Mouse (Mus musculus): ENCODE results near the gene Rbp7. TPM values are rescaled to one million over a fixed set of nuclear protein-coding genes. Genes with fewer than 3 reads are reported as not detected.
"Not testable (repeated sequence)": the region's sequence is repeated elsewhere in the genome, so short reads cannot be mapped to it uniquely, and the experiment has no call there.

Rbp7 gene
- polyA plus RNA-seq, 1 experiment from 2014 or later = not detected

DNA sequence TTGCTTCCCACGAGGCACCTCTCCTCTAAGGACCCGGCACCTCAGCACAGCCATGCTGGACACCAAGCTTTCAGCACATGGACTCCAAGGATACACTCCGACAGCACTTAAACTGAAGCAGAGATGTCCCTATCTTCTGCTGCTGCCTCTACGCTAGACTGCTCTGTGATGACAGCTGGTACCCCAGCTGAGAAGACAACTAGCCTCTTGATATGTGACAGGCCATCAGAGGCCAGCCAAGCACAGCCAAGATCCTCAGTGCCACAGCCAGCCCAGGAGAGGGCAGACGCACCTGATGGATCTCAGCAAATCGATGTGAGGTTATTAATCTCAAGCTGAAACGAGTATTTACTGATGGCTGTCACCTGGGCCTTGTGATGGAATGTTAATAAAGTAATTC lies 20.3 kb upstream of the Rbp7 start:
- ATAC-seq = no peak
- H3K9me3 ChIP-seq (replicated peaks) = no peaks in the 10 kb centered on the region
- 91% methylated on average over 7 of the region's 7 CpGs for WGBS
- H3K27me3 ChIP-seq = no peaks in the 10 kb centered on the region
- H3K9ac ChIP-seq = no peak overlapping the region
- no peak overlapping the region for H3K27ac ChIP-seq
- H3K36me3 ChIP-seq (ENCODE audit: poor library complexity, severe bottlenecking) = peaks cover 38% of the 10 kb centered on the region
- H3K4me3 ChIP-seq = no peak overlapping the region
- H3K4me2 ChIP-seq = no peak overlapping the region
- no peaks in the 10 kb centered on the region for H3K4me1 ChIP-seq

DNA sequence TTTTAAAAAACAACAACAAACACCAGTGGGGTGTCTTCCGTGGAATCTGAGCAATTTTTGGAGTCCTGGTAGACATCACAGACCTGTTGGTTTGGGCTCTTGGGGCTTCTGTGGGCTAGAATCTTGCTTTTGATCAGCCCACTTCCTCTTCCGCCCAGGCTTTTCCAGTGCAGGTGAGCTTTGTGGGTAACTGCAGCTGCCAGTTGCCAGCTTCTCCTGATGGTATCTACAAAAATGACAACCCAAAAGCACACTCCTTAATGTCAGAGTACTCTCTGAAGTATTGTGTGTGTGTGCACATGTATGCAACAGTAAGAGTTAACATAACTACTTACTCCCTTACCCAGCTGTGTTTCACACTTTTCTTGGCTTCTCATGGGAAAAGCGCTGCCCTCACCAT lies 14.8 kb upstream of the Rbp7 start:
- Histone ChIP-seq H3K4me1 (no peaks in the 10 kb centered on the region), H3K27ac (no peak overlapping the region), H3K27me3 (no peaks in the 10 kb centered on the region), H3K36me3 (ENCODE audit: poor library complexity, severe bottlenecking) (peaks cover 47% of the 10 kb centered on the region), H3K9me3 (replicated peaks) (no peaks in the 10 kb centered on the region), H3K4me2 (no peak overlapping the region), H3K4me3 (no peak overlapping the region), H3K9ac (no peak overlapping the region)
- 95% methylated on average over 3 of the region's 3 CpGs for WGBS
- ATAC-seq = no peak

DNA sequence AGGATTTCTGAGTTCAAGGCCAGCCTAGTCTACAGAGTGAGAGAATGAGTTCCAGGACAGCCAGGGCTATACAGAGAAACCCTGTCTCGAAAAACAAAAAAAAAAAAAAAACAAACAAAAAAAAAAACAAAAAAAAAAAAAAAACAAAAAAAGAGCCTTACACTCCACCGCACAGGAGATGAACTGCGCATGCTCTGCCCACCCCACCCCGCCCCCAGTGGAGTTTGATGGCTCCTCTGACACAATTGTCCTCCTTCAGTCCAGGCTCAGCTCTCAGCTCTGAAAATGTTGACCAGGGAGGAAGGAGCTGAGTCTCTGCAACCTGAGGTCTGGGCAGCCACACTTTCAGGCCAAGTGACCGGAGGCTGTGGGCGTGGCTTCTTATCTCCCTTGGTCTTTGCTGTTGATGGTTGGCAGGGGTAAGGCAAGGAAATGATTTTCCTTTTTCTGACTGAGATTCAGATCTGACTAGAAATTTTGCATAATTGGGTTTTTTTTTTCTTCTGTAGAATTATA lies 8.7 kb upstream of the Rbp7 start:
- H3K4me2 ChIP-seq = no peak overlapping the region
- no peak overlapping the region for H3K27ac ChIP-seq
- no peaks in the 10 kb centered on the region for H3K9me3 ChIP-seq (replicated peaks)
- peaks cover 6% of the 10 kb centered on the region for H3K36me3 ChIP-seq (ENCODE audit: poor library complexity, severe bottlenecking)
- 80% methylated on average over 6 of the region's 6 CpGs for WGBS
- no peak overlapping the region for H3K9ac ChIP-seq
- 0 out of 2 replicates have a peak, but pooled peaks cover 3% of the 10 kb centered on the region for H3K4me1 ChIP-seq
- no peaks in the 10 kb centered on the region for H3K27me3 ChIP-seq
- ATAC-seq = no peak
- no peak overlapping the region for H3K4me3 ChIP-seq

DNA sequence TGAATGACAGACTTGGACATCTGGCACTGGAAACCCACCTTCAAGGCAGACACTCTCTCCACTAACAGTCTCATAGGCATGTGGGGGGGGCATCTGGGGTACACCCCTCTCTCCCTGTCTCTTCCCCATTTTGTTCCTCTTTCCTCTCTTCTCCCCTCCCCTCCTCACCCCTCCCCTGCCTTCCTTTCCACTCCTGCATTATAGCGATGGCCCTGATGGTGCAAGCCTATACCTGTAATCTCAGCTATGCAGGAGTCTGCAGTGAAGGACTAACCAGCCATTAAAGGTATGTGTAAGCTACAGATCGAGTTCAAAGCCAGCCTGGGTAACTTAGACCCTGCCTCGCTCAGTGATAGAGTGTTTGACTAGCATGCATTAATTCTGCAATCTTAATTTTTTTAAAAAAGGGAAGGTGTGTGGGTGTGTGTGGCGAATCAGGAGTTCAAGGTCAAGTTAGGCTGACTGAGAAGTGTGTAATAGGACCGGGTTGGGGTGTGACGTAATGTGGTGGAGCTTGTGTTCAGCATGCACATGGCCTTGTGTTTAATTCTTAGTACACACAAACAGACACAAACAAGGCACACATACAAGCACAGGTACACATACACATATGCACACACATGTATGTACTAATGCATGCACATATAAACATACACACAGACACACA lies 7.7 kb upstream of the Rbp7 start:
- Histone ChIP-seq H3K27ac (no peak overlapping the region), H3K4me1 (0 out of 2 replicates have a peak, but pooled peaks cover 3% of the 10 kb centered on the region), H3K36me3 (ENCODE audit: poor library complexity, severe bottlenecking) (no peaks in the 10 kb centered on the region), H3K4me3 (no peak overlapping the region), H3K27me3 (no peaks in the 10 kb centered on the region), H3K9me3 (replicated peaks) (no peaks in the 10 kb centered on the region), H3K4me2 (no peak overlapping the region), H3K9ac (no peak overlapping the region)
- WGBS = 81% methylated on average over 6 of the region's 6 CpGs
- ATAC-seq = no peak

DNA sequence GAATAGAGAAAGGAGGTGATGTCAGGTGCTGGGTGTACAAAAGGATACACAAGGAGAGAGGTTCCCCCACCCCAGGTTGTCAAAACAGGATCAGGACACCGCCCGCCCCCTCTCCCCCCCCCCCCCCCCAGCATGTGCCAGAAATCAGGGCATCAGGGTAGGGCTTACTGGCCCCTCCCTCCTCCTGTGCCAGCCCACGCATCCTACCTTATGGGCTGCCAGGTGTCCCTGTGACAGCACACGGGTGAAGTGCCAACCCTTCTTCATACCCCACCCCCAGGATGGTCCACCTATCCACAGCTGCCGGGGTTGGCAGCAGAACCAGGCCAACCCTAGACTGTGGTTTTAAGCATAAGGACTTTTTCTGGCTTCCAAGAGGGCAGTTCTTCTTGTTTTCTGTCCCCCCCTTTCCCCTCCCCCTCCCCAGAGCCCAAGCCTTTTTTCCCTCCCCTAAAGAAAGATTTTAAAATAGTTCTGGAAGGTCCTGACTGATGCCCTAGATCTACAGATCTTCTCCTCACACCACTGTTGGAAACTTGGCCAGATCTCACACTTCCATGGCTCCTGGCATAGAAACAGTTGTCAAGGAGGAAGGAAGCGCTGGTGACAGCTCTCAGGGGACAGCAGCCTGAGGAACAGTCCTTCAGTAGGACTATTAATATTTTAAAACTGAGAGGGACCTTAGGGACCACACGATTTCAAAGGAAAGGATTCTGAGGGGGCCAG lies 7.0 kb upstream of the Rbp7 start:
- no peak overlapping the region for H3K27ac ChIP-seq
- no peaks in the 10 kb centered on the region for H3K27me3 ChIP-seq
- no peak overlapping the region for H3K4me2 ChIP-seq
- 0 out of 2 replicates have a peak, but pooled peaks cover 3% of the 10 kb centered on the region for H3K4me1 ChIP-seq
- ATAC-seq = no peak
- no peaks in the 10 kb centered on the region for H3K9me3 ChIP-seq (replicated peaks)
- no peaks in the 10 kb centered on the region for H3K36me3 ChIP-seq (ENCODE audit: poor library complexity, severe bottlenecking)
- 77% methylated on average over 7 of the region's 7 CpGs for WGBS
- no peak overlapping the region for H3K9ac ChIP-seq
- no peak overlapping the region for H3K4me3 ChIP-seq

DNA sequence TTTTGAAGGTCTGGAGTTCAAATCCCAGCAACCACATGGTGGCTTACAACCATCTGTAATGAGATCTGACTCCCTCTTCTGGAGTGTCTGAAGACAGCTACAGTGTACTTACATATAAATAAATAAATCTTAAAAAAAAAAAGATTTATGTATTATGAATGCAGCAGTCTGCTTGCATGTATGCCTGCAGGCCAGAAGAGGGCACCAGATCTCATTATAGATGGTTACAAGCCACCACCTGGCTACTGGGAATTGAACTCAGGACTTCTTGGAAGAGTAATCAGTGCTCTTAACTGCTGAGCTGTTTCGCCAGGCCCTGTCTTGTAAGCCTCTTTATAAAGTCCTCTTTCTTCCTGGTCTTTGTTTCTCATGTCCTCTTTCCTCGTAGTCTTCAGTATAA lies 5.7 kb upstream of the Rbp7 start:
- not testable (repeated sequence) for H3K4me2 ChIP-seq; H3K9ac ChIP-seq; H3K4me1 ChIP-seq; H3K4me3 ChIP-seq; H3K9me3 ChIP-seq (replicated peaks); H3K27me3 ChIP-seq; H3K27ac ChIP-seq; ATAC-seq; H3K36me3 ChIP-seq (ENCODE audit: poor library complexity, severe bottlenecking)
- WGBS = 88% methylated on average over 2 of the region's 2 CpGs

DNA sequence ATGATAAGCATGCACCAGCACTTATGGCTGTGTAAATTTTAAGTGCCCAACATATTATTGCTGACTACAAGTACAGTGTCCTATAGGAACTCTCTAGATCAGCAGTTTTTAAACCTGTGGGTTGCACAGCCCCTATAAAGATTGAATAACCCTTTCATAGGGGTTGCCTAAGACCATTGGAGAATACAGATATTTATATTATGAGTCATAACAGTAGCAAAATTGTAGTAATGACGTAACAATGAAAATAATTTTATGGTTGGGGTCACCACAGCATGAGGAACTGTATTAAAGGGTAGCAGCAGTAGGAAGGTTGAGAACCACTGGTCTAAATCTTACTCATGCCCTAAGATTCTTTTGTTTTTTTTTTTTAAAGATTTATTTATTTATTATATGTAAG lies 4.6 kb upstream of the Rbp7 start:
- no peak overlapping the region for H3K4me3 ChIP-seq
- H3K27me3 ChIP-seq = no peaks in the 10 kb centered on the region
- ATAC-seq = no peak
- WGBS = 85% methylated on average over 1 of the region's 1 CpGs
- H3K9ac ChIP-seq = no peak overlapping the region
- H3K27ac ChIP-seq = no peak overlapping the region
- H3K36me3 ChIP-seq (ENCODE audit: poor library complexity, severe bottlenecking) = no peaks in the 10 kb centered on the region
- no peak overlapping the region for H3K4me2 ChIP-seq
- H3K4me1 ChIP-seq = 0 out of 2 replicates have a peak, but pooled peaks cover 3% of the 10 kb centered on the region
- H3K9me3 ChIP-seq (replicated peaks) = no peaks in the 10 kb centered on the region

DNA sequence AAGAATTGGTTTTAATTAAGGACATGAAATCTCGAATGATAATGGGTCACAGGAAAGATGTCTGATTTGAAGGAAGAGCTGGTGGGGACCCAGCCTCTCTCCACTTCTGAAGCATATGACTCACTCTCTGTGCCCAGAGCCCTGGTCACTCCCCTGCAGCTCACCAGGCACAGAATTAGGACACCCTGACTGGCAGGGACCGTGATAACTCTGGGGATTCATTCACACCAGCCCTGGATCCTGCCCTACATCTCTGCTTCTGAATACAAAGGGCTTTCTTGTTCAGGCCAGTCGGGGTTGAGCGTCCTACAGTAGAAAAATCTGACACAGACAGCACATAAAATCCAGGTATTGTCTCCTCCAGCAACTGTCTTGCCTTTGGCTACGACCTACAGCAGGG lies 3.7 kb upstream of the Rbp7 start:
- Histone ChIP-seq H3K36me3 (ENCODE audit: poor library complexity, severe bottlenecking) (no peaks in the 10 kb centered on the region), H3K9ac (no peak overlapping the region), H3K27me3 (no peaks in the 10 kb centered on the region), H3K4me2 (no peak overlapping the region), H3K9me3 (replicated peaks) (no peaks in the 10 kb centered on the region), H3K27ac (no peak overlapping the region), H3K4me3 (no peak overlapping the region), H3K4me1 (0 out of 2 replicates have a peak, but pooled peaks cover 3% of the 10 kb centered on the region)
- ATAC-seq = no peak
- 64% methylated on average over 5 of the region's 5 CpGs for WGBS

DNA sequence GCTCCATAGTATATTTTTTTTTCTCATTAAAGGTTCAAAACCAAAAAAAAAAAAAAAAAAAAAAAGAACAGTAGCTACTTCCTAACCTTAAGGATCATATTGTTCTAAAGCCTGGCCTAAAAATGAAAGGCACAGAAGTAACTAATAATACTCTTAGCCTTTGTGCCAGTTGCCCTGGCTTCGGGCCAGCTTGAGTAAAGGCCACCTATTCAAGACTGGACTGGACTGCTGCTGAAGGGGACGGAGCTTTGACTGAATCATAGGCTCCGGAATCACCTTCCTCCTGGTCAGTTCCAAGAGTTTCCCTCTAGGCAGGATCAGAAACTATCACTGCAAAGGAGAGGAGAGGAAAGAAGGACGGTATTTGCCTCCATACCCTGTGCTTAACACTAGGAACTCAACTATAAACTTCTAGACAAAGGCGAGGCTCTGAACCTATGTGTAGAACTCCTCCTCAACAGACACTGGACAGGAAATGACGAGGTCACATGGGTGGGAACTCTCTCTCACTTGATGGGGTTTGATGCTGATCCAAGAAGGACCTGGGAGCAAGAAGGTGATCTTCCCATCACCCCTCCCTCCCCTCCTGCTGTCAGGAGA lies 3.2 kb upstream of the Rbp7 start:
- Histone ChIP-seq H3K36me3 (ENCODE audit: poor library complexity, severe bottlenecking) (no peaks in the 10 kb centered on the region), H3K9ac (no peak overlapping the region), H3K27ac (no peak overlapping the region), H3K4me2 (no peak overlapping the region), H3K4me1 (0 out of 2 replicates have a peak, but pooled peaks cover 3% of the 10 kb centered on the region), H3K27me3 (no peaks in the 10 kb centered on the region), H3K9me3 (replicated peaks) (no peaks in the 10 kb centered on the region), H3K4me3 (no peak overlapping the region)
- WGBS = 83% methylated on average over 6 of the region's 6 CpGs
- ATAC-seq = no peak

DNA sequence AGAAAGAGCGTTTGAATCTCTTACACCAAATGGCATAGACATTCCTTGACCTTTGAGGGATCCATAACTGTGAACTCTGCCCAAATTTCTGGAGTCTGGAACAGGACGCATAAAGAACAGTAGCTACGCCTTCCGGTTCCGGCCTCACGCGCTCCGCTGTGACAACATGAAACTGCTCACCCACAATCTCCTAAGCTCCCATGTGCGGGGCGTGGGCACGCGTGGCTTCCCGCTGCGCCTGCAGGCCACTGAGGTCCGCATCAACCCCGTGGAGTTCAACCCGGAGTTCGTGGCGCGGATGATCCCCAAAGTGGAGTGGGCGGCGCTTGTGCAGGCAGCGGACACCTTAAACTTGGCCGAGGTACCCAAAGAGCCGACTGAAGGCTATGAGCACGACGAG lies 2.4 kb upstream of the Rbp7 start:
- H3K27ac ChIP-seq; H3K9ac ChIP-seq; H3K4me1 ChIP-seq; H3K36me3 ChIP-seq (ENCODE audit: poor library complexity, severe bottlenecking); H3K27me3 ChIP-seq; H3K4me2 ChIP-seq; ATAC-seq; H3K9me3 ChIP-seq (replicated peaks); H3K4me3 ChIP-seq: not testable (repeated sequence)
- 93% methylated on average over 24 of the region's 27 CpGs for WGBS

DNA sequence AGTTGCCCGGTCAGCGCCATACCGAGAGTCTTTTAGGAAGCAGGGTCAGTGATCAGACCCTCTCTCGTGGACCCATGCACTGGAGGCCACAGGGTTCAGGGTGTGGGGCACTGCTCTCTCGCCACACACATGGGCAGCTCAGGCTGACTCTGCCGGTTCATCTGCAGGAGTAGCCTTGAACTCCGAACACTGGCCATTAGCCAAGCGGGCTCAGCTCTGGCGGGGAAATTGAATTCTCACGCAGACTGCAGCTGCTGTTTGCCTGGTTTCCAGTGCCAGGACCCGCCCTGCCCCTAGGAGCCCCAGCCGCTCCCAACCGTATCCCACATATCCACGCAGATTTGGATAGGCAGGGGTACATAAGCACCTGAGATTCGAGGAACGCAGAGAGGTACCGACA lies 515 bp downstream of the Rbp7 start:
- Histone ChIP-seq H3K4me1 (no peaks in the 10 kb centered on the region), H3K4me3 (no peak overlapping the region), H3K27ac (no peak overlapping the region), H3K4me2 (no peak overlapping the region), H3K9ac (no peak overlapping the region), H3K27me3 (no peaks in the 10 kb centered on the region), H3K36me3 (ENCODE audit: poor library complexity, severe bottlenecking) (no peaks in the 10 kb centered on the region), H3K9me3 (replicated peaks) (no peaks in the 10 kb centered on the region)
- WGBS = 89% methylated on average over 17 of the region's 17 CpGs
- ATAC-seq = no peak

DNA sequence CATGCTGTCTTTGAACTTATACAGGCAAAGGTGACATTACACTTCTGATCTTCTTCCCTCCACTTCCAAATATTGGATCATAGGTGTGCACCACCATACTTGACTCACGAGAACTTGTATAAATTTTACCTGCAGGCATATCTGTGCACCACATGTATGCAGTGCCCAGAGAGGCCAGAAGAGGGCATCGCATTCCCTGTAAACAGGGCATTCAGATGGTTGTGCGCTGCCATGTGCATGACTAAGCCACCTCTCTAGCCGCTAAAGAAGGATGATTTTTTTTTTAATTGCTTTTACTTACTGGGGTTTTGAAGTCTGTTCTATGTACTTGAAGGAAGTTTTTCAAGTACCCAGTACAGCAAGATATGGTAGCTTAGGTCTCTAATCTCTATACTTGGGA lies 1.1 kb downstream of the Rbp7 start:
- 87% methylated on average over 4 of the region's 4 CpGs for WGBS
- H3K27me3 ChIP-seq = no peaks in the 10 kb centered on the region

More for the DNA sequence above, 1.1 kb downstream of the Rbp7 start:
- no peak for ATAC-seq
- no peaks in the 10 kb centered on the region for H3K9me3 ChIP-seq (replicated peaks)
- no peak overlapping the region for H3K4me3 ChIP-seq
- H3K4me2 ChIP-seq = no peak overlapping the region
- no peak overlapping the region for H3K9ac ChIP-seq
- no peaks in the 10 kb centered on the region for H3K36me3 ChIP-seq (ENCODE audit: poor library complexity, severe bottlenecking)
- H3K27ac ChIP-seq = no peak overlapping the region
- no peaks in the 10 kb centered on the region for H3K4me1 ChIP-seq

Data from forebrain, embryonic 13.5 days (tissue).